Mouse (Mus musculus) cerebellum, postnatal 14 days (tissue): ENCODE results near the gene Hs3st6.

ENCODE experiments used
- DNase-seq, 2 experiments: peaks; one replicate each; pipeline ENCODE4 v3.0.0; 2021; ENCODE audit warnings: mixed read lengths in 2 of 2

Hs3st6 gene

DNA sequence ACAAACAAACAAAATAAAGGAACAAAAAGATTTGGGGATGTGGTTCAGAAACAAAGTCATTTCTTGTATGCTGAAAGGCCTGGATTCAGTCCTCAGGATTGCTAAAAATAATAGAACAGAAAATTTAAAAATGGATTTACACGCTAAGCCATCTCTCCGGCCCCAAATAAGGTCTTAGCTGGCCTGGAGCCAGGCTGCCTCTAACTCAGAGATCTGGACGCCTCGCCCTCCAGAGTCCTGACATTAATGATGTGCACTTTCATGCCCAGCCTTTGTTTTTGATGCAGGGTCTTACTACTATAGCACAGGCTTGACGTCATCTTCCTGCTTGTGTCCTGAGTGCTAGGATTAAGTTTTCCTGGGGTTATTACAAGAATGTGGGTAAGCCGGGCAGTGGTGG is 23.7 kb upstream of the Hs3st6 start:
- no peak for DNase-seq

- DNase-seq: no peak
These were observed 22.0 kb upstream of the Hs3st6 start for GRCm38 (mm10) chr17:24730787-24731186.

DNA sequence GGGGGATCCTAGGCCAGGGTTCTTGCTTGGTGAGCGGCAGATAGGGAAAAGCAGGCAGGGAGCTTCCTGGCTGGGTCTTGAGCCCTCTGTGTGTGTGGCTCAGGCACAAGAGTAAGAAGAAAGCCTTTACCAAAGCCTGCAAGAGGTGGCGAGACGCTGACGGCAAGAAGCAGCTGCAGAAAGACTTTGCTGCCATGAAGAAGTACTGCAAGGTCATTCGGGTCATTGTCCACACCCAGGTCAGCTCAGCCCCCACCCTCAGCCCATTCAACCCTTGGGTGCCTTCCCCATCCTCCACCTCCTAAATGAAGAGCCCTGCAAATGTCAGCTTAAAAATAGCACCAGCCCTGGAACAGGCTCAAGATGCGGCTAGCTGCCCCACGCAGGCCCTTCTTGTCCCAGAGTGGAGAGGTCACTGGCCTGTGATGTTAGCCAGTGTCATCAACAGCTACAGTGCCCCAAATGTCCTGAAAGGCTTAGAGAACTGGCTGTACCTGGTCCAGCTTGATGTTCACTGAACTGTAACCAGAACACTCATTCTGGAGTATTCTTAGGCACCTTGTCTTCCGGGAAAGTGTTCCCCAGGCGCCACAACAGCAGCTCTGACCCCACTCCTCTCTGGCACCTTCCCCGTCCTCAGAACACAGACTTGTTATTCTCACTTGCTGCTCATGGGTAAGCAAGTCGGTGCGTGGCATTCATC is 20.4 kb upstream of the Hs3st6 start:
- no peak for DNase-seq

DNA sequence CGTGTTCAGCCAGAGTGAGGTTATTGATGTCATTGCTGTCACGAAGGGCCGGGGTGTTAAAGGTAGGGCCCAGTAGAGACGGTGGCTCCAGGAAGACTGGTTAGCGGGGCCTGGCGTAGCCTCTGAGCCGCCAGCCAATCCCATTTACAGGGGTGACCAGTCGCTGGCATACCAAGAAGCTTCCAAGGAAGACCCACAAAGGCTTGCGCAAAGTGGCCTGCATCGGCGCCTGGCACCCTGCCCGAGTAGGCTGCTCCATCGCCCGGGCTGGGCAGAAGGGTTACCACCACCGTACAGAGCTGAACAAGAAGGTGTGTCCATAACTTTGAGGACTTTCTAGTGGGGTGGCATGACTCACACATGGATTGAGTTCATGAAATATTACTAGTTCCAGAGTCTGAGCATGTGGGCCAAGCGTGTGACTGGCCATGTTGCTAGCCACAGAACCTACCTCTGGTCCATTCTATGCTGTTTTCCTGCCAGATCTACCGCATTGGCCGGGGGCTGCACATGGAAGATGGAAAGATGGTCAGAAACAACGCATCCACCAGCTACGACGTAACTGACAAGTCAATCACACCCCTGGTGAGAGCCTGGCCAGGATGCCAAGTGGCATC is 19.2 kb upstream of the Hs3st6 start:
- no peak for DNase-seq

- DNase-seq: no peak
These were observed 18.3 kb upstream of the Hs3st6 start for GRCm38 (mm10) chr17:24734513-24734912.

GRCm38 (mm10) chr17:24735446-24735845 is 17.3 kb upstream of the Hs3st6 start:
- DNase-seq: no peak

DNA sequence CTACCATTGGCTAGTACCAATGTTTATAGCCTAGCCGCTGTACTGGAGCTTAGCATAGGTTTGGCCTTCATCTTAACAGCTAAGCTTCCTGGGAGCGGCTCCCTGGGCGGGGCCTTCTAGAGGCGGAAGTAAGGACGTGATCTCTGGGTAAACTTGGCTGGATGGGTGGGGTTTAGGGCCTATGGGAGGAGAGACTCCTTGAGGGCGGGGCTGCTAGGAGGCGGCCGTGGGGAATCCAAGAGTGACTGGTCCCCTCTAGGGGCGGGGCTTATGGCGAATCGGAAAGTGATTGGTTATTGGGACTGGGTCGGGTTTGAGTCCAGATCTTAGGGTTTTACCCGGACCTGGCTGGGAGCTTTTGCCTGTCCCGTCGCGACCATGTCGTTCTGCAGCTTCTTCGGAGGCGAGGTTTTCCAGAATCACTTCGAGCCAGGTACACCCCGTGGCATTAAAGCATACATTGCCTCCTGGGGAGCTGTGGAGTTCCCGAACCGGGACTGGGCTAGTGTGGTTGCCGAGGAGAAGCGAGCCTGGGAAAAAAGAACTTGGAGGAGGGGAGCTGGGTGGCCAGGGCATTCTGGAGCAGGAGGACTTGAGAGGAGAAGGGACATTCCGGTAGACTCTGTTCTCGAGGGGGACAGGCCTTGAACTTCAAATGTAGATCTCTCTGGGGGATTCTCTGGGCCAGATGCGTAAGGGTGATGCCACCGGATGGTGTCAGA is 16.3 kb upstream of the Hs3st6 start, which contains the start of gene Msrb1:
Msrb1 (plus strand) TSS at position 313 of the 722 bp plus-strand sequence.
- peak; percentile 92 for DNase-seq

GRCm38 (mm10) chr17:24737135-24737810 is 15.5 kb upstream of the Hs3st6 start:
- no peak for DNase-seq

- DNase-seq: no peak
These were observed 14.6 kb upstream of the Hs3st6 start for GRCm38 (mm10) chr17:24738238-24738637.

DNA sequence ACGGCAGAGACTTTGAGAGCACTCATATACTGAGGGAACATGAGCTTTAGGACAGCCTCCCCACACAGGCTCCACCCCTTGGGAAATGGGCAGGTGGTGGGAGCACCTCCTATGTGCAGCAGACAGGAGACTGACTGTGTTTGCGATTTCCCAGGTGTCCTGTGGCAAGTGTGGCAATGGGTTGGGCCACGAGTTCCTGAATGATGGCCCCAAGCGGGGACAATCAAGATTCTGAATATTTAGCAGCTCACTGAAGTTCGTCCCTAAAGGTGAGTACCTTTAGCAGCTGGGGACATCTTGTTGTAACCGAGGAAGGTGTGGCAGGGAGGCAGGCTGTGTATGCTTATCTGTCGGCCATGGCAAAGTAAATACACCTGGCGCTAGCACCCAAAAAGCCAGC is 12.9 kb upstream of the Hs3st6 start:
- DNase-seq: no peak

DNA sequence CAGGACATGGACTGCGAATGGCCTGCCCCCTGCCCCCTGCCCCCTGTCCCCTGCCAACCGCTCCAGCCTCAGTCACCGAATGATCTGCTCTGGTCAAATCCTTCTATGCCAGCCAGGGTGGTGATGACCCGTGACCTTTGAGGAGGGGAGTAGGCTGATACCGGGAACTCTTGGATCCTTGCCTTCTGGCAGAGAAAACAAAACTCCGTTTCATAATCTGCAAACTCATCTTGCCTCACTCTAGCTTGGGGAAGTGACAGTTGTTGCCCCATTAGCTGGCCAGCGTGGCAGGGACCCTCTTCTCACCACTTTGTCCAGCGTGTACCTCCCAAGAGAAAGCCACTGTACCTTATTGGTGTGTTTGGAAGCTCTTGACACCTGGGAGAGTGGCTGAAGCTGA is 10.5 kb upstream of the Hs3st6 start:
- no peak for DNase-seq

GRCm38 (mm10) chr17:24743896-24744295 is 8.9 kb upstream of the Hs3st6 start:
- no peak for DNase-seq

DNA sequence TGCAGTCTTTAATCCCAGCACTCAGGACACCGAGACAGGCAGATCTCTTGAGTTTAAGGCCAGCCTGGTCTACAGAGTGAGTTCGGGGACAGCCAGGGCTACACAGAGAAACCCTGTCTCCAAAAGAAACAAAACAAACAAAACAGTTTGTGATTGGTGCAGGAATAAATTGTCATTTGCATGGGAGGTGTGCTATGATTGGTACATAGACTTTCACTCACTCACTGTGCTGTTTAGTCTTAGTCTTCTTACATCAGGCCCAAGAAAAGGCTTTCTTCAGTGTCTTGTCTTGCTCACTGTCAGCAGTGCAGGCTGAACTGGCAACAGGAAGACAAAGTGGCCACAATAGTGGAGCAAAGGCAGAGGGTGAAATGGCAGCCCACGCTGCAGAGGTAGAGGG is 8.4 kb upstream of the Hs3st6 start:
- DNase-seq: no peak

DNA sequence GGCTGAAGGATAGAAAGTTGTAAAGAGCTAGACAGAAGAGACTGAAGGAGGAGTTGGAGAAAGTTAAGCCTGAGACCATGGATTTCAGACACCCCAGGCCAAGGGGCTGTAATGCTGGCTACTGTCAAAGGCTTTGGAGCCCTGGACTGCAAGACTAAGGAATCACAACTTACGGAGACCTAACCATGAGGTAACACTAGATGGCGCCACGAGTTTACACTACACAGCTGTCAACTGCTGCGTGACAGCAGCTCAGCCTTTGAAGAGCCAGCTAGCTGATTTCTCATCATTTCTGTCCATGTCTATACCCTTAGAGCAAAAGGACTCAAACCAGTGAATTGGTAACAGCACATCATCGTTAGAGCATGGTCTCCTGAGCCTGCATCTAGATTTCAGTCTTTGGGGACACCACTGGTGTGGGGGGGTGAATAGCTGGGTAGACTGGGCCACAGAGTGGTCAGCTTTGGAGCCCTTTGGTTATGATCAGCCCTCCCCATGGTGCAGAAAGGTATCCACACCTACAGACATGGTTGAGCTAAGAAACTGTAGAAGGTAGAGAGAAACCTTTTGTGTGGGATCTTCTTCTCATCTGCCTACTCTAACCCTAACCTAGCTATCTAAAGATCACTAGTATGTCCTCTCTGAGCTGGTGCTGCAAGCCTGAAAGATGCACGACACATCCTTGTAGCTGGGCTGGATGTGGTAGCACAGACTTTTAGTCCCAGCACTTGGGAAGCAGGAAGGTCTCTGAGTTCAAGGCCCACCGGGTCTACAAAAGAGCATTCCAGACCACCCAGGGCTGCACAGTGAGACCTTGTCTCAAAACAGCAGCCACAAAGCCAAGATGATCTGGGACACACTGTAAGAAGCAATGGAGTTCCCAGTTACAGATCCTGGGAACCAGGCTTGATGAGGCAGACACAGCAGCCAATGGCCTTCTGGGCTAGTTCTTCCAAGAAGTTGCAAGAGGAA is 7.0 kb upstream of the Hs3st6 start:
- peak; percentile 81 to 88 for DNase-seq

- no peak for DNase-seq
These were observed 5.8 kb upstream of the Hs3st6 start for GRCm38 (mm10) chr17:24746986-24747385.

- no peak for DNase-seq
These were observed 1.3 kb upstream of the Hs3st6 start for GRCm38 (mm10) chr17:24751528-24751927.

DNA sequence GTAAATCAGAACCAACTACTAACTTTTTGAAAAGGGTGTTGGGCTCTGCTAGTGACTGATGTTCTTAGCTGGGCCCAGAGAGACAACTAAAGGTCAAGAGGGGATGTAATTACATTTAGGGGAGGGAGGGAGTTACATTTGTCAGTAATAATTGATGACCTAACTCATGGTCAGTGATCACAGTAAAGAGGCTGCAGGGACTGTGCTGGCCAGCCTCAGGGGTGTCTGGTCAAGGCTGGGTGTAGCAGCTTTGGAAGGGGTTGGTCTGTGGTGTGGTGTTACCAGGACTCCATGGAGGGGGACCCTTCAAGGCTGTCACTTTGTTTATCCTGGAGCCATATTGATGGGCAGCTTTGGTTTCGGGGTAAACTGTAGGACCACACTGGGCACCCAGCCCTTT is 4.6 kb downstream of the Hs3st6 start:
- no peak for DNase-seq

- DNase-seq: no peak
These were observed 8.3 kb downstream of the Hs3st6 start for GRCm38 (mm10) chr17:24761121-24761520.

GRCm38 (mm10) chr17:24765016-24765905 is 12.5 kb downstream of the Hs3st6 start:
- DNase-seq: no peak

DNA sequence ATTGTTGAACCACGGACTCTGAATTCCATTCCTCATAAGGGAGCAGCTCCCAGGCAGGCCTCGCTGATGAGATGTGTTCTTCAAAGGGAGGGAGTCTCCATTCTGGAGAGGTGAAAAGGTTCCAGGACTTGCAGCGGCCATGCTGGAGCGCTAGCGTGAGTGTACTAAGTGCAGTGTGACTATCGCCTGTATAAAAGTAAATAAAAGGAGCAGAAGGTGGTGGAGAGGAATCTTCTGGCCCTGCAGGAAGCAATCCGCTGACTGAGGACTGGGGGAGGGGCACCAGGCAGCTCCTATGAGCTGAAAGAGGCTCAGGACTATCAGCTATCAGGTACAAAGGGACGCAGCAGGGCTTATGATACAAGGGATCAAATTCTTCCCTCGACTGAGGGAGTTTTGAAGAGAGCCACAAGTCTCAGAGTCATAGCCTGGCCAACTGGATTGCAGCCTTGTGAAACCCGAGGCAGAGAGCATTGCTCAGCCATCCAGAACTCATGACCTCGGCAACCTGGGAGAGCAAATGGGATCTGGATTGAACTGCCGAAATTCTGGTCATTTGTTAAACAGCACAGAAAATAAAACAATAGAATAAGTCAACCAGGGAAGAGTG is 13.6 kb downstream of the Hs3st6 start:
- DNase-seq: no peak

DNA sequence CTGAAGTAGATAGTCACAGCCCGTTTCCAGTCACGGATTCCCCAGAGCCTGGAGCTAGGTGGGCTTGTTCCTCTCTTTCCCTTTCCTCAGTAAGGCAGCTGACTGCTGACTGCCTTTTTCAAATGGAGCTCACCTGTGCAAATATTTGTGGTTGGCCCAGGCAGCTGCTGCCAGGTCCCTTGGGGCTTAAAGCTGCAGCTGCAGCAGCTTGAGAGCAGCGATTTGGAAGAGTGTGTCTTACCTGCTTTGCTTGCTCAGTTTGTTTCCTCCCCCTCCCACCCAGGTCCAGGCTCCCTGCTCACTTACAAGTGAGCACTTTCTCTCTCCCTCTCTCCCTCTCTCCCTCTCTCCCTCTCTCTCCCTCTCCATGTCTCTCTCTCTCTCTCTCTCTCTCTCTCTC is 16.4 kb downstream of the Hs3st6 start:
- DNase-seq: no peak
